Mouse (Mus musculus) cerebellum, postnatal 4 days (tissue): ENCODE data around the gene Eef2k.

Experiments
- DNase-seq, 2 experiments: peaks; one replicate each; pipeline ENCODE4 v3.0.0; 2022; ENCODE audit warnings: low spot score in 2 of 2, mixed read lengths in 1 of 2

Eef2k gene

DNA sequence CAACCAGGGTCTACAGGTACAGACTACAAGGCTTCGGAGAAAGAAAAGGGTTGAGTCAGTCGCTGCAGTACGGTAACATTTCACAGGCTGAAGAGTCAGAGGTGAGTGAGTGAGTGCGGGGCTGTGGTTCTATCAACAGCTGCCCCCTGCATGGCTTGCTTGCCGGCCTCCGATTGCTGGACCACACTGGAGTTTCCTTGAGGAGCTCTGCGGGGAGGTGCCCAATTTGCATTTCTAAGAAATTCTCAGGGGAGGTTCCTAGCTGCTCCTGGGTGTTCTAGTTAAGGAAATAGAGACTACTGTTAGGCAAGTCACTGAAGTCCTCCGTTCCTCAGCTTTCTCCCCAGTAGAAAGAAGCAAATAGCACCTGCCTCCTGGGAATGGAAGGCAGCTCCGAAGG, 2.1 kb downstream of the Eef2k start:
- DNase-seq = no peak

DNA sequence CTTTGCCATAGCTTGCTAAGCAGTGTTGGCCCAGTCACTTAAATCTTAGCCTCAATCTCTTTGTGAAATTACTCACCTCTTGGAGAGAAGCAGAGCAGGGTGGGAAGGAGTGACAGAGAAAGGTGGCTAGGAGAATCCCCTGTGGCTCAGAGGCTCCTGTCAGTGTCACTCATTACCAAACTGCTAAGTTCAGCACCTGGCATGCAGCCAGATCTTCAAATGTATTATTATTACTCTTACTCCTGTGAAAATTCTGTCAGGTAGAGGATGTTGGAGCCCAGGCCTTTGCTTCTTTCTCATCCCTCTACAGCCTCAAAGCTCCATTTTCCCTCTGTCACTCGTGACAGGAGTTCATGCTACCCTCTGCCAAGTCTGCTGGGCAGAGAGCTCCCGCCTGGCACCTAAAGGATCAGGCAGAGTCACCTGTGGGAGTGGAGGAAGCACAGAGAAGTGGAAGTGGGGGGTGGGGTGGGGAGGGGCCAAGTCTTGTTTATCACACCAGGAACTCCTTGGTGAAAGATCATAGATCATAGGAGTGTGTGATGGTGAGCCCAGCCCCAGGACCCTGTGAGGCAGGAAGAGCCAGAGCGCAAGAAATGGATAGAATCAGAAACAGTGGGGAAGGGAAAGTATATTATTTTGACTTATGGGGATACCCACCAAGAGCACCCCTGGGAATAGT, 6.3 kb downstream of the Eef2k start:
- no peak for DNase-seq

DNA sequence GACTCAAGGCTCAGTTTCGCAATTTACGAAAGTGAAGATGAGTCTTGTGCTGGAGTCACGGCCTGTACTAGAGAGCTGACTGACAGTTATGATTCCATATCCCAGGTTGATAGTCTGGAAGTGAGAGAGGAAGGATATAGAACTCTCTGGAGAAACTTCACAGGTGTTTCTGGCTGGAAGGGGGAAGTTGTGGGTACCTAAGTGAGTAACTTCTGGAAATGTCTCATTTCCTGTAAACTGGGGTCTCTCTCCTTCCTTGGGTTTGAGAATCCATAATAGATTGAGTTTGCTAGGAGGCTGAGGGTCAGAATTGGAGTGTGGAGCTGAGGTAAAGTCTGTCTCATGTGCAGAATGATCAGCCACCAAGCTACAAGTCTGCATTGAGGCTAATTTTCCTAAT, 7.5 kb downstream of the Eef2k start:
- no peak for DNase-seq

DNA sequence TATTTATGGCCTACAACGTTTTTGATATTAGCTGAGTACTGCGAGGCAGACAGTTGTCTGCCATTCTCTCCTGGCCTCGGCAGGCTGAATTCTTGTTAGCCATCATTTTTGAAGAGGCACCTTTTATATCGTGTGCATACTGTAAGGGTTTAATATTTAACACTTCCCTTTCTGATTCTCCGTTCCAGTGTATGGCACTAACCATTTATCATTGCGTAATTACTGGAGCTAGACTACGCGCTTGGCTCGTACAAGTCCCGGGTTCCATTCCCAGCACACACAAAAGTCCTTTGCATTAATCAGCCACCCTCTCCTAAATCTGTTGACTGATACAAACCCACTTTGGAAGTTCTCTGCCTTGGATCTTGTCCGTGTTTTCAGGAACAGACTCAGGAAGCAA, 17.2 kb downstream of the Eef2k start:
- no peak for DNase-seq

DNA sequence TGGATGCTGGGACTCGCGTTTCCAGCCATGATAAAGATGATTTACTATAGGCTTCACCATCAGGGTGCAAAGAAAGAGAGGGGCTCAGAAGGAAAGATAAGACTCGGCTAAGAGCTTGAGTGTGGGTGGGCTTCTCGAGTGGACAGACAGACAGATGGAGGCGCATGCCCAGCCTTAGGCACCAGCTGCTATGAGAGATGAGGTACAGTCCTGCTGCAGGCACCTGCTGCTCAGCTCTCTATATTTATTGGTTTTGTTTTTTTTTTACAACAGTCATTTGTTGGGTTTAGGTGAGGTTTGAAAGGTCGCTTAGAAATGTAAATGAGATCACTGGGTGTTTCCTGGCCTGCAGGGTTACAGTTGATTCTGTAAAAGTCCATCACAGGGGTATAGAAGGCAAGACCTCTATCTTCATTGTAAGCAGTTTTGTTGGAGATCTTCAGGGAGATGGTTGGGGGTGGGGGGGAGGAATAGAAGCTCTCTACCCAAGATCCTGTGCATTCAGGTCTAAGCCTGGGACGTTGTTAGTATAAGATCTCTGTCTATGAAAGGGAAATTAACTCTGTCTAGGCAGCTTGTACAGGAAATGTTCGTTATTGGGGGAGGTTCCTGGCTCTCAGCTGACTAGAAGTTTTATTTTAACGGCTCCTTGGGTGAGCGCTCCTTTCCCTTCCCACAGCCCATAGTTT, 18.3 kb downstream of the Eef2k start:
- DNase-seq = no peak

DNA sequence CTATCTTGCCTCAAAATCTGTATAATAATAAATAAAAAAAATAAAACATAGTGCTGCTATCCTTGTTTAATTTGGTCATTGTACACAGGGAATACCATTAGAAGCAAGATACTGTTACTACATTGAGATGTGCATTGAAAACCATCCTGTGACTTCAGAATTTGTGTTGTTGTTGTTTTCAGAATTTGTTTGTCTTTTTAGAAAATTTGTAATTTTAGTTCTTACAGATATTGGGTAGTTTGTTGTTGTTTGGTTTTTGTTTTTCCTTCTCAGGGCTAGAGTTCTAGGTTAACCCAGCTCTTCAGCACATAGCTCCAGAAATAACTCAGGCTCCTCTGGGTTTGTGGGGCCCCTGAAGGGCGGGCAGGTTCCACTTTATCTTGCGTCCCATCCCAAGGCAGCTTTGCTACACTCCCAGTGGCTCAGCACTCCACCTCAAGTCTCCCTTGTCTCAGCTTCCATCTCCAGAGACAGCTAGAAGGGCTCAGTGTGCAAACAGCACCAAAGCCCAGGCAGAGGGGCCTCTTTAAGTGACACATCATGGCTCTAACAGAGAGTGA, 18.9 kb downstream of the Eef2k start:
- no peak for DNase-seq

DNA sequence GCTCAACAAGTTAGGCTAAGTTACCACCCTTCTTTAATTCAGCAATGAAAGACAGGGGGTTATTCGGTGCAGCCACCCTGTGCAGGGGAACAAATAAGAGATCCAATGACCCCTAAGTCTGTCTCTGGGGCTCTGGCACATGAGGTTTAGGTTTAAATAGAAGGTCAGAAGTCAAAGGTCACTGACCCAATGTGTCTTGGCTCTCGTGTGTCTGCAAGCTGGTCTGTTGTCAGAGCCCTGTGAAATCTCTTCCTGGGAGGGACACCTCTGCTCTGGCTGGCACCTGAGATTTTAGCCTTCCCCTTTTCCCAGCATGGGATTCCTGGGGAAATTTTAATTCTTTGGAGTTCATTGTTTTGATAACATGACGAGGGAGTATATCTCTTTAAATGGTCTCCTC, 19.6 kb downstream of the Eef2k start:
- no peak for DNase-seq

DNA sequence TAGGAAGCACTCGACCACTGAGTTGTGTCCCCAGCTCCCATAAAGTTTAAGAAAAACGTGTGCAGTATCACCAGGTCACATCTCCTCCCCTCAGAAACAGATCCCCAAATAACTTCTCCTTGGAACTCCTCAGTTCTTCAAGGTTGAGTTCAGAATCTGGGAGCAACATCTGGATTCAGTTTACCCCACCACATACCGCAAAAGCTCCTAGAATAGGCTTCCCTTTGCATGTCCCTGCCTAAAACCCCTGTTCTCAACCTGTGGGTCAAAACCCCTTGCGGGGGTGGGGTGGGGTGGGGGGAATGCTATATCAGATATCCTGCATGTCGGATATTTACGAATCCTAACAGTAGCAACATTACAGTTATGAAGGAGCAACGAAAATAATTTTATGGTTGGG, 20.0 kb downstream of the Eef2k start:
- DNase-seq = no peak

DNA sequence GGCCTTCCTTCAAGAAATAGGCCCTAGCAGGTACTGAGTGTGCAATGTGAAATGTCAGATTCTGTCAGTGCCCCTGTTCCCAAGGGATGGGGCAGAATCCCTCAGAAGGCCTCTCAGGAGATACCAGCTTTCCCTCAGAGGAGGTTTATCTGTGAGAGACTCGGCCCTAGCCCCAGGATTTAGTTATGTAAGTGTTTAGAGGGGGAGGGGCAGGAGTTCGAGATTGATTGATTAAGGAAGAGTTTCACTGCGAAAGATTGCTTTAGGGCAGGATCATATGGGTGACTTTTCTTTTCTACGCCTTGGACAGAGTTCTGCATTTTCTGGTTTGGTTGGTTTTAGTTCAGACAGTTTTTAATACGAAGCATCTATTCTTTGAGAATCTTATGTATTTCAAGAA, 20.8 kb downstream of the Eef2k start:
- DNase-seq = no peak

DNA sequence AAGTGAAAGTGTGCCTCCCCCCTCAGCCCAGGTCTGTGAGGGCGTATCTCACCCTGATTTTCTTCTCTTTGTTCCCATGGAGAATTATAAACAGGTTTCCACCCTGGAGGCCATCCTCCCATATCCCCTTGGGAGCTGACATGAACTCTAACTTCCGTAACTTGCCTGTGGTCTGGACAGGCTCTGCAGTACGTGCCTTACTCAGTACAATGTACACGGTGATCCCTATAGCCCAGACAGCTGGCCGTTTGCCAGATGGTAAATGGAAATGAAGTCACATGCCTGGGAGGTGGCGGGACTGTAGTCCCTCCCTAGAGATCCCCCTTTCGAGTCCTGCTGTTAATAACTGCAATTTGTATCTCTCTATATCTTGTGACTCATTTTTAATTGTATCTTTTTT, 22.5 kb downstream of the Eef2k start:
- DNase-seq = no peak

DNA sequence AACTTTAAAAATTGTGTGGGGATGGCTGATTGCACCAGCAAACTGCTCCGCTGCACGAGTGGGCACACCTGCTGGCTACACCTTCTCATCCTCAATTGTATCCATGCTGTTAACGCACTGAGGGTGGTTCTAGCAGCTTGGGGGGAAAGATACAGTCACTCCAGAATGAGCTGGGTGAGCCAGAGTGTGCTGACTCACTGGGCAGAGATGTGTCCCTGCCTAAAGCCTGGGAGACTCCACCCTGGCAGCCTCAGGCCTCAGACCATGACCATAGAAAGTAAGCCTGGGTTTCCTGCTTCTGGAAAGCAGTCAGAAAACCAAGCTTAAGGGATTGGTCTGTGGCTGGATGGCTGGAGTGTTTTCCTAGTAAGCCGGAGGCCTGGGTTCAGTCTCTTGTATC, 23.2 kb downstream of the Eef2k start:
- DNase-seq = no peak

DNA sequence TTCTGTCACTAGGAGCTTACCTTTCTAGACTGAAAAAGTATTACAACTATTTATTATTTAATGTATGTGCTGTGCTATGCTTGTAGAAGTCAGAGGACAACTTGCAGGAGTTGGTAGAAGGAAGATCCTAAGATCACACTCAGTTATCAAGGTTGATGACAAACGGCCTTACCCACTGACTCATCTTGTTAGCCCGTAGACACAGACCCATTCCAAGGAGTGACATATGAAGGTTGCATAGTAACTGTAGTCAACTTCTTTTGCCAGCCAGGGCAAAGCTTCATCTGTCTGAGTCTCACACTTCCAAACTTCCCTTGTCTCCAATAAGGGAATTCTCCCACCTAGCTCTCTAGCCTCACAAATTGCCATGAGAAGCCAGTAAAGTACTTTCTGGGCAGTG, 24.1 kb downstream of the Eef2k start:
- DNase-seq = no peak

DNA sequence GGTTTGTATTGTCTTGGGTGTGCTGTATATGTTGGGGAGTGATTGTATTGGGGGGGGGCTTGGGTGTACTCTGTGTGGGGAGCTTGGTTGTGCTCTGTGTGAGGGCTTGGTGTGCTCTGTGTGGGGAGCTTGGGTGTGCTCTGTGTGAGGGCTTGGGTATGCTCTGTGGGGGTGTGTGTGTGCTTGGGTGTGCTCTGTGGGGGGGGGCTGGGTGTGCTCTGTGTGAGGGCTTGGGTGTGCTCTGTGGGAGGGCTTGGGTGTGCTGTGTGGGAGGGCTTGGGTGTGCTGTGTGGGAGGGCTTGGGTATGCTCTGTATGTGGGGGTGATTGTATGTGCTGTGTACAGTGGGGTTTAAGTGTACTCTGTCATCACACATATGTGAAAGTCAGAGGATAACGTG, 25.1 kb downstream of the Eef2k start:
- DNase-seq = no peak

DNA sequence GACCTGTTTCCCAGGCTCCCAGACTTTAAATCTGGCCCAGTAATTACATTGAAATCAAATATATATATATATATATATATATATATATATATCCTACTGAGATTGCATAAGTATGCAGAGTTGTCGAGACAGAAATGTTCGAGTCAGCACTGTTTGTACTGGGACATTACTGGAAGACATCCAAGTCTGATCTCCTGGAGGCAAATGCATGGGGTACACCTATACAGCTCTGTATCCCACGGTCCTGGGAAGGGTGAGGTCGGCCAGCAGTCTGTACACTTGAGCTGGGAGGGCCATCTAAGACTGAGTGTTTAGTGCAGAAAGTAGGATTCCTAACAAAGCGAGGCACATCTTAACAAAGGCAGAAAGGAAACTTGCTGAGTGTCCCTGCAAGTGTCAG, 27.3 kb downstream of the Eef2k start:
- DNase-seq = no peak

DNA sequence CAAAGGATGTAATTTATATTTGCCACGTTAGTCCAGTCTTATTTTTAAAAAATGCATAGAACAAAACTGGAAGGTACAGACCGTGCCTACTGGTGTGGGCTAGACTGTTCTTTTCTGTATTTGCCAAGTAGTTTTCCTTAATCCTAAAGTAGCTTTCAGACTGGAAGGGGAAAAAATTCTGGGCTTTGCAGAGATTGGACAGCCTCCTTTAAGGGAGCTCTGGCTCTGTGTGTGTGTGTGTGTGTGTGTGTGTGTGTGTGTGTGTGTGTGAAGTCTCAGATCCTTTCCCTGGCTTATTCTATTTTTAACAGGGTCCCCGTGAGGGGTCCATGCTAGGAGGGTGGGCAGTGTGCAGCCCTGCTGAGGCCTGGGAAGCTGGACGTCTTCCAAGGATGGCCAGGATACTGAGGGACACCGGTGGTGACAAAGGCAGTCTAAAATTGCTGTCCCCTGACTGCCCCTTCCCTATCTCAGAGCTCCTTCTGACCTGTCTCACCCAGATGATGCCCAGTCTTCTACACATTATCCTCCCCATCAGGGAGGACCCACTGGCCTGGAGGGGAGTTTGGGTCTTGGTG, 27.9 kb downstream of the Eef2k start:
- DNase-seq = no peak

DNA sequence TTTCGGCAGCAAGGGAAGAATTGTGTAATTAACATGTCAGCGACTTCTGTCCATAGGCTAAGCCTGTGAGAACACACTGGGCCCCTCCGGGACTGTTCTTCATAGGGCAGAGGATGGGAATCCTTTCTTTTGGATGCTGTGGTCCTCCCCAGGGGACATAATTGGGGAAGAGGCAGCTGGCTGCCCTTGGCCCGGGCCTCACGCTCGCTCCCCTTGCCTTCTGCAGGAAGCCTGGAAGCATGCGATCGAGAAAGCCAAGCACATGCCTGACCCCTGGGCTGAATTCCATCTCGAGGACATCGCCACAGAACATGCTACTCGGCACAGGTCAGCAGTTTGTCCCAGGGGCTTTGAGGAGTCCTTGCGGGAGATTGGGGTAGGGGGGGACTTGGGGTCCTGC, 30.5 kb downstream of the Eef2k start:
- no peak for DNase-seq

DNA sequence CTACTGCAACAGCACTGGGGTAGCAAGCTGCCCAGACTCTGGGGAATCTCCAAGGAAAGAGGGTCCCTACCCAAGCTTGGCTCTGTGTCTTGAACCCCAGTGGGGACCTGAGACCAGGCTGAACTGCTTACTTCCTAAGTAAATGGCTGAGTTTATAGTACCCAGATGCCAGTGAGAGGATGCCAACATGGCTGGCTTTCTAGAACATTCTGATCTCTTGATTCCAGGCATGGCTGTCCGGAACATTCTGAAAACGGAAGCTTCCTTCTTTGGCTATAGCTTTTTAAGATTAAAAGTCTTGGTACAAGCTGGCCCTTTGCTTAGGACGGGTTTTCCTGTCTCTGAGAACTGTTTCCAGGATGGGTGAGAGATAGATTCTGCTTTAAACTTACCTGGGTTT, 31.4 kb downstream of the Eef2k start:
- no peak for DNase-seq

DNA sequence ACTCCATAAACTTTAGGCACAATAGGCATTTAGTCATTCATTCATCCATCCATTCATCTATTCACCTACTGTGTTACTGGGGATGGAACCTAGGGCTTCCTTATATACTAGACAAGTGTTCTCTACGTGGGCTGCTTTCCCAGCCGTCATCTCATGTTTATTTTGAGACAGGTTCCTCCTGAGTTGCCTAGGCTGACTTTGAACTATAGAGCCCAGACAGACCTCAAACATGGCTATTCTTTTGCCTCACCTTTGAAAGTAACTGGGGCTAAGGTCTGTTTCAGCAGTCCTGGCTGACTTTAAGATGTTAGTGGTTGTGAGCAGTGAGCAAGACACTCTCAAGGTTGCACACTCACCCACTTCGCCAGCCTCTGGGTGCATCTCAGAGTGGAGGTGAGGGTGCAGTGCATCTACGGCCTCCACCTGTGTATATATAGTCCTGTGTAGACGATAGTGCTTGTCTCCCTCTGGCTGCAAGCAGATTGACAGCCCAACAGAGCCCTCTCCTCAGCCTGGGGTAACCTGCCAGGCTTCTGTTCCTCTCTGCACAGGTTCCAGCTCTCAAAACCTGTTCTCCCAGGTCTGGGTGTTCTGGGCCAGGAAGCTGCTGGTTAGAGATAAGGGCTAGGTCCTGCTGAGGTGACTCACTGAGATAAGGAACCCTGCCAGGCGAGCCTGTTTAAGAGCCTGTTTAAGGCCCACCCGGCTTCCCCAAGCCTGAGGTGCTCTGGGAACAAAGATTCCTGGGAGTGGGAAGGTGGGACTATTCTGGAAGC, 32.3 kb downstream of the Eef2k start:
- no peak for DNase-seq

DNA sequence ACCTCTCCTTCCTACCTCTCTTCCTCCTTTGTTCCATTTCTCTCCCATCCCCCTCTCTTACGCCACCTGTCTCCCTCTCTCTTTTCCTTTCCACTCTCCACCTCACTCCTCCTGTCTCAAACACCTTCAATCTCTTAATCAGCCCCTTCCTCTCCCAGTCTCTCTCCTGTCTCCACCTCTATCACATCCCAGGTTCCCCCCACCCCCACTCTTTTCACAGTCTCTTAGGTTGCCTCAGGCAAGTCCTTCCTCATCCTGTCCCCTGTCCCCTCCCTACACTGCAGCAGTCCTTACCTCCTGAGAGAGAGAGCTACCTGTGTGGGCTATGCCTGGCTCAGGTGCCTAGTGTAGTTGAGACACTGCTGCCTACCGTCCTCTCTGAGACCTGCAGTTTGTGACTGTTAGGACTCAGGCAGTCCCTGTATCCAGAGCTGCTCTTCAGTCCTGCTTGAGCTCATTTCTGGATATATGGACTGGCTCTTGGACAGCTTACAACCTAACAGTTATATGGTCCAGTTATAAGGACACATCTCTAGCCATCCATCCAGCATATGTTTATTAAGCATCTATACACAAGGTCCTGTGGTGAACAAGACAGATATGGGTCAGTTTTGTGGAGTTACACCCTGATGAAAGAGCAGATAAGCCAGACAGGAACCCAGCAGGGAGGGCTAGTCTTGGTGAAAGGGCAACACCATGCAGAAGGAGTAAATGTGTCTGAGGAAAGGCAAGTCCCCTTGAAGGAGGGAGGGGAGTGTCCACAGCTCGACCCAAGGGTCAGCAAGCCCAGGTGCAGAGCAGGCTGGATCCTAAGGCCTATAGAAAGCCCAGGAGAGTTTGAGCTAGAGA, 33.1 kb downstream of the Eef2k start:
- no peak for DNase-seq

DNA sequence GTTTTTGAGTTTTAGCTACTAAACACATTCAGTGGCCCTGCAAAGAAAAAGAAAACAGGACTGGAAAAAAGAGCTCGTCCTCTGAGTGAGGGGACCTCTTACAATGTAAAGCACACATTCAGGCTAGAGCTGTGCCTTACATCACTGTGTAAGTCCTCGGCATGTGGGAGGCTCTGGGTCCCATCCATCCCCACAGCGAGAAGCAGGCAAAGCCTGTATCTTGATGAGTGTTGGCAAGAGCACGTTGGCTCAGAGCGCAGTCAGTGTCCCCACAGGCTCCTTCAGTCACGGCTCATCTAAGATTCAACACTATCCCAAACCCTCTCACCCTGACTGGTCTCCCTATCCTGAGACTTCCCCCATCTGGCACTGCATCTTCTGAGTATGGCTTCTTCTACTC, 35.6 kb downstream of the Eef2k start:
- DNase-seq = no peak

DNA sequence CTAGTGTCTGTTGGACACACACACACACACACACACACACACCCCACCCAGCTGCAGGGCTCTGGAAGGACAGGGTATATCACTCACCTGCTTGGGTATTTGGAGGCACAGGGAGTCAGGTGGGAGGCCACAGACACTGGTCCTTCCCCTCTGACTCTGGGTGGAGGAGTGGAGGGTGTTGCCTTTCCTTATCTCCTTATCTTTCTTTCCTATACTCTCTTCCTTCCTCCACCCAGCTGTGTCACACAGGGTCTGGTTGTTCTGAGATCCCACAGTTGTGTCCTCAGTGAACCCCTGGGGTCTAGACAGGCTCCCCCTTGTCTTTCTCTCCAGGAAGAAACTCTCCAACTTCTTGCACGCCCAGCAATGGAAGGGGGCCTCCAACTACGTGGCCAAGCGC, 37.3 kb downstream of the Eef2k start:
- DNase-seq = no peak

DNA sequence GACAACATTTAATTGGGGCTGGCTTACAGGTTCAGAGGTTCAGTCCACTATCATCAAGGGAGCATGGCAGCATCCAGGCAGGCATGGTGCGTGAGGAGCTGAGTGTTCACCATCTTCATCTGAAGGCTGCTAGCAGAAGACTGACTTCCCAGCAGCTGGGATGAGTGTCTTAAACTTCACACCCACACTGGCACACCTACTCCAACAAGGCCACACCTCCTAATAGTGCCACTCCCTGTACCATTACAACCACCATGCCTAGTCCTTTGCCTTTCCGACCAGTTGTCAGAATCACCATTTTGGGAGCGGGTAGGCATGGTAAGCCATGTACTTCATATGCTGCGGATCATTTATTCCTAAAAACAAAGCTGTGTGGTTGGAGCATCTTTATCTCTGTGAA, 38.1 kb downstream of the Eef2k start:
- no peak for DNase-seq
